Mouse (Mus musculus): Measurements from ENCODE around the gene Tlcd1. TPM values are rescaled to one million over a fixed set of nuclear protein-coding genes. Genes with fewer than 3 reads are reported as not detected.

The Tlcd1 gene
- polyA plus RNA-seq, 2 experiments, result 21.4 to 48.4 TPM

- Histone ChIP-seq H3K36me3 (ENCODE audit: control insufficient read depth, insufficient read depth, low read length) (peaks cover 100% of the 10 kb centered on the region), H3K9me3 (ENCODE audit: control insufficient read depth, low read length) (no peaks in the 10 kb centered on the region), H3K4me1 (ENCODE audit: control insufficient read depth, insufficient read depth, low read length) (no peaks in the 10 kb centered on the region), H3K4me3 (replicated peaks; ENCODE audit: low read length) (no peak overlapping the region), H3K4me2 (replicated peaks; ENCODE audit: low read depth, low read length, severe bottlenecking) (no peak overlapping the region), H3K27me3 (ENCODE audit: control insufficient read depth, insufficient read depth, low read length) (no peaks in the 10 kb centered on the region), H3K27ac (replicated peaks; ENCODE audit: low read depth, low read length) (no peak overlapping the region), H3K9ac (ENCODE audit: low read depth, low read length, severe bottlenecking) (no peak overlapping the region)
- WGBS, result 77% methylated on average over 7 of the region's 7 CpGs
- ATAC-seq (ENCODE audit: low FRiP score, low read depth), result no peak
- TF ChIP-seq POLR2A (IDR thresholded peaks at IDR 0.05; ENCODE audit: borderline replicate concordance, extremely low read depth, insufficient read depth, insufficient read length), result no peak
- DNase-seq (ENCODE audit: low spot score), result no peak
Observed at GRCm38 (mm10) chr11:78210615-78211014, 34.1 kb downstream of the Tlcd1 start.

GRCm38 (mm10) chr11:78211513-78211912 lies 35.0 kb downstream of the Tlcd1 start:
- Histone ChIP-seq H3K27me3 (ENCODE audit: control insufficient read depth, insufficient read depth, low read length) (no peaks in the 10 kb centered on the region), H3K4me3 (replicated peaks; ENCODE audit: low read length) (no peak overlapping the region), H3K9ac (ENCODE audit: low read depth, low read length, severe bottlenecking) (no peak overlapping the region), H3K9me3 (ENCODE audit: control insufficient read depth, low read length) (no peaks in the 10 kb centered on the region), H3K36me3 (ENCODE audit: control insufficient read depth, insufficient read depth, low read length) (peaks cover 99% of the 10 kb centered on the region), H3K27ac (replicated peaks; ENCODE audit: low read depth, low read length) (no peak overlapping the region), H3K4me1 (ENCODE audit: control insufficient read depth, insufficient read depth, low read length) (no peaks in the 10 kb centered on the region), H3K4me2 (replicated peaks; ENCODE audit: low read depth, low read length, severe bottlenecking) (no peak overlapping the region)
- ATAC-seq (ENCODE audit: low FRiP score, low read depth), result no peak
- no peak for DNase-seq (ENCODE audit: low spot score)
- 86% methylated on average over 5 of the region's 5 CpGs for WGBS
- TF ChIP-seq POLR2A (IDR thresholded peaks at IDR 0.05; ENCODE audit: borderline replicate concordance, extremely low read depth, insufficient read depth, insufficient read length), result no peak

- Histone ChIP-seq H3K4me1 (ENCODE audit: control insufficient read depth, insufficient read depth, low read length) (no peaks in the 10 kb centered on the region), H3K4me3 (replicated peaks; ENCODE audit: low read length) (no peak overlapping the region), H3K4me2 (replicated peaks; ENCODE audit: low read depth, low read length, severe bottlenecking) (no peak overlapping the region), H3K9me3 (ENCODE audit: control insufficient read depth, low read length) (no peaks in the 10 kb centered on the region), H3K27me3 (ENCODE audit: control insufficient read depth, insufficient read depth, low read length) (no peaks in the 10 kb centered on the region), H3K27ac (replicated peaks; ENCODE audit: low read depth, low read length) (no peak overlapping the region), H3K9ac (ENCODE audit: low read depth, low read length, severe bottlenecking) (no peak overlapping the region), H3K36me3 (ENCODE audit: control insufficient read depth, insufficient read depth, low read length) (peaks cover 97% of the 10 kb centered on the region)
- 97% methylated on average over 14 of the region's 14 CpGs for WGBS
- DNase-seq (ENCODE audit: low spot score), result no peak
- ATAC-seq (ENCODE audit: low FRiP score, low read depth), result no peak
- no peak for TF ChIP-seq POLR2A (IDR thresholded peaks at IDR 0.05; ENCODE audit: borderline replicate concordance, extremely low read depth, insufficient read depth, insufficient read length)
Observed at GRCm38 (mm10) chr11:78213086-78213817, 36.7 kb downstream of the Tlcd1 start.

- Histone ChIP-seq H3K4me1 (ENCODE audit: control insufficient read depth, insufficient read depth, low read length) (no peaks in the 10 kb centered on the region), H3K4me2 (replicated peaks; ENCODE audit: low read depth, low read length, severe bottlenecking) (no peak overlapping the region), H3K27ac (replicated peaks; ENCODE audit: low read depth, low read length) (no peak overlapping the region), H3K36me3 (ENCODE audit: control insufficient read depth, insufficient read depth, low read length) (peaks cover 96% of the 10 kb centered on the region), H3K9ac (ENCODE audit: low read depth, low read length, severe bottlenecking) (no peak overlapping the region), H3K9me3 (ENCODE audit: control insufficient read depth, low read length) (no peaks in the 10 kb centered on the region), H3K4me3 (replicated peaks; ENCODE audit: low read length) (no peak overlapping the region), H3K27me3 (ENCODE audit: control insufficient read depth, insufficient read depth, low read length) (no peaks in the 10 kb centered on the region)
- no peak for DNase-seq (ENCODE audit: low spot score)
- no peak for ATAC-seq (ENCODE audit: low FRiP score, low read depth)
- no peak for TF ChIP-seq POLR2A (IDR thresholded peaks at IDR 0.05; ENCODE audit: borderline replicate concordance, extremely low read depth, insufficient read depth, insufficient read length)
- WGBS, result 90% methylated on average over 11 of the region's 11 CpGs
Observed at GRCm38 (mm10) chr11:78215709-78216317, 39.3 kb downstream of the Tlcd1 start.

- Histone ChIP-seq H3K4me3 (replicated peaks; ENCODE audit: low read length) (no peak overlapping the region), H3K36me3 (ENCODE audit: control insufficient read depth, insufficient read depth, low read length) (peaks cover 96% of the 10 kb centered on the region), H3K27me3 (ENCODE audit: control insufficient read depth, insufficient read depth, low read length) (no peaks in the 10 kb centered on the region), H3K4me1 (ENCODE audit: control insufficient read depth, insufficient read depth, low read length) (no peaks in the 10 kb centered on the region), H3K9ac (ENCODE audit: low read depth, low read length, severe bottlenecking) (no peak overlapping the region), H3K4me2 (replicated peaks; ENCODE audit: low read depth, low read length, severe bottlenecking) (no peak overlapping the region), H3K27ac (replicated peaks; ENCODE audit: low read depth, low read length) (no peak overlapping the region), H3K9me3 (ENCODE audit: control insufficient read depth, low read length) (no peaks in the 10 kb centered on the region)
- no peak for TF ChIP-seq POLR2A (IDR thresholded peaks at IDR 0.05; ENCODE audit: borderline replicate concordance, extremely low read depth, insufficient read depth, insufficient read length)
- DNase-seq (ENCODE audit: low spot score) (no peak), ATAC-seq (ENCODE audit: low FRiP score, low read depth) (no peak)
- 89% methylated on average over 4 of the region's 4 CpGs for WGBS
Observed at GRCm38 (mm10) chr11:78223586-78223985, 47.1 kb downstream of the Tlcd1 start.

Small RNA genes within 50 kb of the gene (microRNA-seq; reads per million reads assigned to microRNA genes)
- gene Mir7653, result not detected

Other genes with a start within 250 kb of the Tlcd1 start
- 1.2 and 1.4 TPM in 2 replicates for gene Sez6, start 245.9 kb upstream of the Tlcd1 start, polyA plus RNA-seq (2012; rRNA removed)
- gene Sez6, start 245.9 kb upstream of the Tlcd1 start, polyA plus RNA-seq (2014; fragmentation: Nextera tagmentation; extraction: Ambion mirVana), result 0.98 and 1.2 TPM in 2 replicates
- gene Phf12, start 194.0 kb upstream of the Tlcd1 start, polyA plus RNA-seq (2012; rRNA removed), result 81.2 and 85.8 TPM in 2 replicates
- gene Phf12, start 194.0 kb upstream of the Tlcd1 start, polyA plus RNA-seq (2014; fragmentation: Nextera tagmentation; extraction: Ambion mirVana), result 18.3 and 19.7 TPM in 2 replicates
- gene Dhrs13, start 144.4 kb upstream of the Tlcd1 start, polyA plus RNA-seq (2012; rRNA removed), result 14.7 and 18.2 TPM in 2 replicates
- 22.4 and 23.6 TPM in 2 replicates for gene Dhrs13, start 144.4 kb upstream of the Tlcd1 start, polyA plus RNA-seq (2014; fragmentation: Nextera tagmentation; extraction: Ambion mirVana)
- gene Flot2, start 138.8 kb upstream of the Tlcd1 start, polyA plus RNA-seq (2012; rRNA removed), result 68.5 and 81.2 TPM in 2 replicates
- 49.1 and 53.8 TPM in 2 replicates for gene Flot2, start 138.8 kb upstream of the Tlcd1 start, polyA plus RNA-seq (2014; fragmentation: Nextera tagmentation; extraction: Ambion mirVana)
- 34.4 and 42.2 TPM in 2 replicates for gene Eral1, start 96.3 kb upstream of the Tlcd1 start, polyA plus RNA-seq (2012; rRNA removed)
- 35.8 and 38.4 TPM in 2 replicates for gene Eral1, start 96.3 kb upstream of the Tlcd1 start, polyA plus RNA-seq (2014; fragmentation: Nextera tagmentation; extraction: Ambion mirVana)
- 11.7 and 15.9 TPM in 2 replicates for gene Fam222b, start 82.1 kb upstream of the Tlcd1 start, polyA plus RNA-seq (2012; rRNA removed)
- 13.3 and 18.1 TPM in 2 replicates for gene Fam222b, start 82.1 kb upstream of the Tlcd1 start, polyA plus RNA-seq (2014; fragmentation: Nextera tagmentation; extraction: Ambion mirVana)
- gene Traf4, start 11.1 kb upstream of the Tlcd1 start, polyA plus RNA-seq (2012; rRNA removed), result 159 and 212 TPM in 2 replicates
- 59.0 and 67.7 TPM in 2 replicates for gene Traf4, start 11.1 kb upstream of the Tlcd1 start, polyA plus RNA-seq (2014; fragmentation: Nextera tagmentation; extraction: Ambion mirVana)
- 38.3 and 46.4 TPM in 2 replicates for gene Nek8, start within 50 bp of the Tlcd1 start, polyA plus RNA-seq (2012; rRNA removed)
- gene Nek8, start within 50 bp of the Tlcd1 start, polyA plus RNA-seq (2014; fragmentation: Nextera tagmentation; extraction: Ambion mirVana), result 11.9 and 17.2 TPM in 2 replicates
- gene Rpl23a, start 6.9 kb downstream of the Tlcd1 start, polyA plus RNA-seq (2012; rRNA removed), result 1,666 and 3,231 TPM in 2 replicates
- 1,710 and 1,819 TPM in 2 replicates for gene Rpl23a, start 6.9 kb downstream of the Tlcd1 start, polyA plus RNA-seq (2014; fragmentation: Nextera tagmentation; extraction: Ambion mirVana)
- gene Rab34, start 11.7 kb downstream of the Tlcd1 start, polyA plus RNA-seq (2012; rRNA removed), result 163 and 228 TPM in 2 replicates
- gene Rab34, start 11.7 kb downstream of the Tlcd1 start, polyA plus RNA-seq (2014; fragmentation: Nextera tagmentation; extraction: Ambion mirVana), result 171 and 181 TPM in 2 replicates
- 1.7 and 1.9 TPM in 2 replicates for gene Proca1, start 16.7 kb downstream of the Tlcd1 start, polyA plus RNA-seq (2012; rRNA removed)
- 2.1 and 3.2 TPM in 2 replicates for gene Proca1, start 16.7 kb downstream of the Tlcd1 start, polyA plus RNA-seq (2014; fragmentation: Nextera tagmentation; extraction: Ambion mirVana)
- gene Sdf2, start 69.0 kb downstream of the Tlcd1 start, polyA plus RNA-seq (2012; rRNA removed), result 125 and 140 TPM in 2 replicates
- 93.8 and 107 TPM in 2 replicates for gene Sdf2, start 69.0 kb downstream of the Tlcd1 start, polyA plus RNA-seq (2014; fragmentation: Nextera tagmentation; extraction: Ambion mirVana)
- gene Supt6, start 69.3 kb downstream of the Tlcd1 start, polyA plus RNA-seq (2012; rRNA removed), result 30.6 and 31.4 TPM in 2 replicates
- 27.7 and 30.8 TPM in 2 replicates for gene Supt6, start 69.3 kb downstream of the Tlcd1 start, polyA plus RNA-seq (2014; fragmentation: Nextera tagmentation; extraction: Ambion mirVana)
- gene 2610507B11Rik, start 85.0 kb downstream of the Tlcd1 start, polyA plus RNA-seq (2012; rRNA removed), result 58.7 and 61.7 TPM in 2 replicates
- 72.6 and 82.1 TPM in 2 replicates for gene 2610507B11Rik, start 85.0 kb downstream of the Tlcd1 start, polyA plus RNA-seq (2014; fragmentation: Nextera tagmentation; extraction: Ambion mirVana)
- 0.40 and 0.58 TPM in 2 replicates for gene BC030499, start 114.1 kb downstream of the Tlcd1 start, polyA plus RNA-seq (2012; rRNA removed)
- 0.21 and 0.23 TPM in 2 replicates for gene BC030499, start 114.1 kb downstream of the Tlcd1 start, polyA plus RNA-seq (2014; fragmentation: Nextera tagmentation; extraction: Ambion mirVana)
- 56.6 and 57.3 TPM in 2 replicates for gene Spag5, start 124.8 kb downstream of the Tlcd1 start, polyA plus RNA-seq (2012; rRNA removed)
- gene Spag5, start 124.8 kb downstream of the Tlcd1 start, polyA plus RNA-seq (2014; fragmentation: Nextera tagmentation; extraction: Ambion mirVana), result 28.7 and 31.2 TPM in 2 replicates
- 9.2 and 11.9 TPM in 2 replicates for gene Aldoc, start 146.3 kb downstream of the Tlcd1 start, polyA plus RNA-seq (2012; rRNA removed)
- gene Aldoc, start 146.3 kb downstream of the Tlcd1 start, polyA plus RNA-seq (2014; fragmentation: Nextera tagmentation; extraction: Ambion mirVana), result 8.3 and 11.3 TPM in 2 replicates
- 95.5 and 135 TPM in 2 replicates for gene Pigs, start 151.7 kb downstream of the Tlcd1 start, polyA plus RNA-seq (2012; rRNA removed)
- 79.7 and 88.4 TPM in 2 replicates for gene Pigs, start 151.7 kb downstream of the Tlcd1 start, polyA plus RNA-seq (2014; fragmentation: Nextera tagmentation; extraction: Ambion mirVana)
- gene Unc119, start 166.8 kb downstream of the Tlcd1 start, polyA plus RNA-seq (2012; rRNA removed), result 114 and 143 TPM in 2 replicates
- 55.7 and 66.9 TPM in 2 replicates for gene Unc119, start 166.8 kb downstream of the Tlcd1 start, polyA plus RNA-seq (2014; fragmentation: Nextera tagmentation; extraction: Ambion mirVana)
- gene Foxn1, start 209.8 kb downstream of the Tlcd1 start, polyA plus RNA-seq (2012; rRNA removed), result 0.96 and 1.1 TPM in 2 replicates
- 1.9 and 2.0 TPM in 2 replicates for gene Foxn1, start 209.8 kb downstream of the Tlcd1 start, polyA plus RNA-seq (2014; fragmentation: Nextera tagmentation; extraction: Ambion mirVana)
- gene Slc13a2, start 245.5 kb downstream of the Tlcd1 start, polyA plus RNA-seq (2012; rRNA removed), result 0.03 TPM in 1 of 2 replicates, not detected in the other
- 0.10 TPM in 1 of 2 replicates, not detected in the other for gene Slc13a2, start 245.5 kb downstream of the Tlcd1 start, polyA plus RNA-seq (2014; fragmentation: Nextera tagmentation; extraction: Ambion mirVana)